Mouse (Mus musculus) frontal cortex, postnatal 14 days (tissue): ENCODE results near the gene Ganab.
"Not testable (repeated sequence)": the region's sequence is repeated elsewhere in the genome, so short reads cannot be mapped to it uniquely, and the experiment has no call there.

Experiments
- DNase-seq, 2 experiments: peaks; one replicate each; pipeline ENCODE4 v3.0.0; 2022; ENCODE audit warnings: low spot score in 2 of 2

Ganab gene

DNA sequence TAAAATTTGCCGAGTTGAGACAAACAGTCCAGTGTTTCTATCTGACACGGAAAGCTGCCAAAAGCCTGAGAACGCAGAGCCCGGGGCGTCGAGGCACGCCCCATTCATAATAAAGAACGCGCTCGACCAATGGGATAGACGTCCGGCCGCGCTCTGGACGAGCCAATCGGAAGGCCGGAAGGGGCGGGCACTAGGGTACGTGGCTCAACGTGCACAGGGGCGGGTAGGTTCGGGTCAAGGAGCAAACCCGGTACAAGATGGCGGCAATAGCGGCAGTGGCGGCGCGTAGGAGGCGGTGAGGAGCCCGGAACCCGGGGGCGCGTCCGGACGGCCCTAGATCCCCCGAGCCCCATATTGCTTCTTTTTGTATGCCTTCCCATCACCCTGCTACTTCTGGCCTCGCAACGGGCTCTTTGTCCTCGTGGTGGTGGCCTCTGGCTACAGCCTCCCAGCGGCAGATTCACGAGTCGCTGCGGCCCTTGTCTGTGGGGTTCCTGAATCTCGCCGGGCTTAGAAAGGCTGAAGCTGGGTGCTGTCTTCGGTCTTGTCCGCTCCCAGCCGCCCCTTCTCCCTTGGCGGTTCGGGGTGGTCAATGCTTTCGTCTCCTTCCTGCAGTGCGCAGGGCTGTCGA, at the start of gene Ganab:
Gene Ganab (plus strand): TSS at position 207 of the 631 bp plus-strand sequence.
- peak; percentile 91 to 95 for DNase-seq

DNA sequence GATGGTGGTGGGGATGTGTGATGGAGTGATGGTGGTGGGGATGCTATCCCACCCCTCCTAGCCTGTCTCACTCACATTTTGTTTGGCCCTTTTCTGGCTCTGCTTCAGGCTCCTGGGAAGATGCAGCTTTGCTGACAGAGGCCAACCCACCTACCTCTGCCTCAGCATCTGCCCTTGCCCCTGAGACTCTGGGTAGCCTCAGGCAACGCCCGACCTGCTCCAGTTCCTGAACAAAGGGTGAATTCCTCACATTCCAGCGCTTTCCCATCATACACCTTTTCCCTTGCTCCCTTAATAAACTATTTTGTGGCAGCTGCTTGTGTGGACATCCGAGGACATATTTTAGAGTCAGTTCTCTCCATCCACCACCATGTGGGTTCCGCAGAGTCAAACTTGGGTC, 49.5 kb upstream of the Ganab start:
- DNase-seq = no peak

DNA sequence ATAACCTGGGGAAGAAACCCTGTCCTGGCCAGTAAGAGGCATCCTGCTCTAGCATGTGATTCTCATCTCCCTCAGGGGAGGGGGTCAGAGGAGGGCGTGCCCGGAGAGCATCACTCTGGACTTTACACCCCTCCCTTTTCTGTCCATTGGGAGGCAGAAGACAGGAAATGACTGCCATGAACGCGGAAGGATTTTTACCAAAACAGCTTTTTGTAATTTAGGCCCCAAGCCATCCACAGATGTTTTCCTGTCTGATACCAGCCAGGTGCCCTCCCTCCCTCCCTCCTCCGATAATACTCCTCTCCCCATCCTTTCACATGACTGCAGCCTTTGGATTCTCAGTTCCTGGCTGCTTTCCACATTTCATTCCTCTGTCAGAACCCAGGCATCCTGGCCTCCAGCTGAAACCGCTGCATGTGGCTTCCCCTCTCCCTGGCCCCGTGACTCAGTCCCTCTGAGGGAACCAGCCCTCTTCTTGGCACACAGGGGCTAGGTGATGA, 47.4 kb upstream of the Ganab start, which contains the start of gene Lrrn4cl:
Gene Lrrn4cl (plus strand): TSS at position 367 of the 500 bp plus-strand sequence.
- no peak for DNase-seq

DNA sequence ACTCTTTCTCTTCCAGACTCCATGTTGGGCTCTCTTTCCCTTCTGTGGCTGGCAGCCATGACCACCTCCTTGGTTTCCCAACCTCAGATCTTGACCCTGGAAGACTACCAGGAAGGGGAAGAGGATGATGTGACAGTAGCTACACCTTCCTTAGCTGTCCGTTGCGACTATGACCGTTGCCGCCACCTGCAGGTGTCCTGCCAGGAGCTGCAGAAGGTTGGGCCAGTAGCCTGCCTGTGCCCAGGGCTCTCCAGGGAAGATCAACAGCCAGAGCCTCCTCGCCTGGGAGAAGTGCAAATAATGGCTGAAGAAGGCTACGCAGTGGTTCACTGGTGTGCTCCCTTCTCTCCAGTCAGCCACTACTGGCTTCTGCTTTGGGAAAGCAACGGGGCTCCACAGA, 46.2 kb upstream of the Ganab start:
- no peak for DNase-seq

DNA sequence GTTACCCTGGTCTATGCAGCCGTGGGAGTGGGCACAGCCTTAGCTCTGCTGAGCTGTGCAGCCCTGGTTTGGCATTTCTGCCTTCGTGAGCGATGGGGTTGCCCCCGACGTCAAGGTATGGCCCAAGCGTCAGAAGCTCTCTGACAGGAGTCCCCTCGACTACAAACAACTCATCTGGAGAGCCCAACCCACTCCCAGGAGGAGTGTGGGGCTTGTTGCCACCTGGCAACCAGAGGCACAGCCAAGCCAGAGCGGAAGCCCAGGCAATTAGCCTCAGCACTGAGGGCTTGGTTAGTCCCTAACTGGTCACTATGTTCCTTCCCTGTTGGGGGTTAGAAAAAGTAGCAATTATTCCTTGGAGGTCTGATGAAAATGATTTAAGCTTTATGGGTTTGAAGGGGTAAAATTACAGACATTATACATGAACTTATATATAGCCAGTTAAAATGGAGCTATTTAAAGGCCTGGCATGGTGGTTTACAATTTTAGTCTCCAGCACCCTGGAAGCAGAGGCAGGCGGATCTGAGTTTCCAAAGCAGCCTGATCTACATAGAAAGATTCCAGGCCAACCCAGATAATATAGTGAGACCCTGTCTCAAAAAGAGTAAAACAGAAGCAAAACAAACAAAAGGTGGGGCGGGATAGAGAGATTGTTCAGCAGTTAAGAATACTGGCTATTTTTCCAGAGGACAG, 45.5 kb upstream of the Ganab start:
- no peak for DNase-seq

DNA sequence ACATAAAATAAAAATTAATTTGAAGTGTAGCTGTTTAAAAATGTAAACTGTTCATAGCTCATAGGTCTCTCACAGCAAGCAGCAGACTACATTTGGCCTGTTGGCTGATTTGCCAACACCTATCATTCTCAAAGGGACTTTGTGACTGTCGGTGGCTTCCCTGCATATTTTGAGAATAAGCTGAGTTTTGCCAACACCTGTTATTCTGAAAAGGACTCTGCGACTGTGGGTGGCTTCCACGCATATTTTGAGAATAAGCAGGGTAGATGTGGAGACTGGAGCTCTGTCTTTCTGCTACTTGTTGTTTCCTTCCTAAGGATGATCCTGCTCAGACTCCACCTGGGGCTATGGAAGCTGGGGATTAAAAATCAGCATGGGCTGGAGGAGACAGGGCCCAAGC, 44.8 kb upstream of the Ganab start:
- no peak for DNase-seq

DNA sequence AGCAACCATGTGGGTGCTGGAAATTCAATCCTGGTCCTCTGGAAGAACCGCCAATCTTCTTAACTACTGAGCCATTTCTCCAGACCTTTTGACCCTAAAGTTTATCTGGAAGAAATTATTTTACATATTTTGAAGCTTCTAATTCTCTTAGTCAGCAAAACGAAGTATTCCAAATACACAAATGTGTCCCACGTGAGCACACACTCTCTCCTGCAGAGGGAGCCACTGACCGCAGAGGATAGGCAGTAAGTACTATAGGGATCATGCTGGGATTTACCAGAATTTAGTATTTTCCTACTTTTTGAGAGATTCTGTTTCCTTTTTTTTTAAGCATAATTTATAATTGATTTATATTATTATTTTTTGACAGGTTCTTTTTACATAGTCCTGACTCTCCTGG, 40.2 kb upstream of the Ganab start:
- DNase-seq = no peak

DNA sequence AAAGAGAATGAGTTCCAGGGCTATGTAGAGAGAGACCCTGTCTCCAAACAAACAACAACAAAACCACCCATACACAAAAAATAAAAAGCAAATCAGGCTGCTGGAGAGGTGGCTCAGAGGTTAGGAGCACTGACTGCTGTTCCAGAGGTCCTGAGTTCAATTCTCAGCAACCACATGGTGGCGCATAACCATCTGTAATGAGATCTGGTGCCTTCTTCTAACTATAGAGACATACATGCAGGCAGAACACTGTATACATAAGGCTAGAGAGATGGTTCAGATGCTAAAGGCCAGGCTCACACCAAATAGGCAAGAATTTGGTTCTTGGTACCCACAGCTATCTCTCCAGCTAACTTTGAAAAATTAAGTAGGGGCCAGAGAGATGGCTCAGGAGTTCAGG, 38.9 kb upstream of the Ganab start:
- no peak for DNase-seq

DNA sequence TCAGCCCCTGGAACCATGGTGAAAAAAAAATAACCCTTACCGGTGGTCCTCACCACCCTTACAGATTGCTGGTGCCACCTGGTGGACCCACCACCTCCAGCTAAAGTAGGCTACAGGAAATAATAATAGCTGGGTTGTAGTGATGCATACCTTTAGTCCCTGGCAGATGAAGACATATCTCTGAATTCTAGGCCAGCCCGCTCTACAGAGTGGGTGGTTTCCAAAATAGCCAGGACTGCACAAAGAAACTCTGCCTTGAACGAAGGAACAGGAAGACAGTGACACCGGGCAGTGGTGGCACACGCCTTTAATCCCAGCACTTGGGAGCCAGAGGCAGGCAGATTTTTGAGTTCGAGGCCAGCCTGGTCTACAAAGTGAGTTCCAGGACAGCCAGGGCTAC, 33.6 kb upstream of the Ganab start:
- DNase-seq = no peak

DNA sequence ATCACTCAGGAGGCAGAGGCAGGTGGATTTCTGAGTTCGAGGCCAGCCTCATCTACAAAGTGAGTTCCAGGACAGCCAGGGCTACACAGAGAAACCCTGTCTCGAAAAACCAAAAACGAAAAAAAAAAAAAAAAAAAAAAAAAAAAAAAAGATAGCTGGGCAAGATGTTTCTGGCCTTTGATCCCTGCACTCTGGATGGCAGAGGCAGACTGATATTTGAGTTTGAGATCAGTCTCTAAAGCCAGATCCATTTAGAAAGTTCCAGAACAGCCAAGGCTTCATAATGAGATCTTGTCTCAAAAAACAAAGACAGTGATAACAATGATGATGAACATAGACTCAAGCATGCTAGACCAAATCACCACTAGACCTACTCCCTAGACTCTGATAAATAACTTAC, 27.5 kb upstream of the Ganab start:
- DNase-seq = not testable (repeated sequence)

DNA sequence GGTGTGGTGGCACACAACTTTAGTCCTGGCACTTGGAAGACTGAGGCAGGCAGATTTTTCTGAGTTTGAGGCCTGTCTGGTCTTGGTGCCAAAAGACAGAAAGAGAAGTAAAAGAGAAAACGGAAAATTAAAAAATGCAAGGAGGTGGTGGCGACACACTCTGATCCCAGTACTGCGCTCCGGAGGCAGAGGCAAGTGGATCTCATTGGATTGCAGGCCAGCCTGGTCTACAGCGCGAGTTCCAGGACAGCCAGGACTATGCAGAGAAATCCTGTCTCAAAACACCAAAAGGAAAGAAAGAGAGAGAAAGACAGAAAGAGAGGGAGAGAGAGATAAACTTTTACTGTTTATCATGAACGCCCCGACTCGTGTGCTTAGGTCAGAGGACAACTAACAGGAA, 27.0 kb upstream of the Ganab start:
- no peak for DNase-seq

DNA sequence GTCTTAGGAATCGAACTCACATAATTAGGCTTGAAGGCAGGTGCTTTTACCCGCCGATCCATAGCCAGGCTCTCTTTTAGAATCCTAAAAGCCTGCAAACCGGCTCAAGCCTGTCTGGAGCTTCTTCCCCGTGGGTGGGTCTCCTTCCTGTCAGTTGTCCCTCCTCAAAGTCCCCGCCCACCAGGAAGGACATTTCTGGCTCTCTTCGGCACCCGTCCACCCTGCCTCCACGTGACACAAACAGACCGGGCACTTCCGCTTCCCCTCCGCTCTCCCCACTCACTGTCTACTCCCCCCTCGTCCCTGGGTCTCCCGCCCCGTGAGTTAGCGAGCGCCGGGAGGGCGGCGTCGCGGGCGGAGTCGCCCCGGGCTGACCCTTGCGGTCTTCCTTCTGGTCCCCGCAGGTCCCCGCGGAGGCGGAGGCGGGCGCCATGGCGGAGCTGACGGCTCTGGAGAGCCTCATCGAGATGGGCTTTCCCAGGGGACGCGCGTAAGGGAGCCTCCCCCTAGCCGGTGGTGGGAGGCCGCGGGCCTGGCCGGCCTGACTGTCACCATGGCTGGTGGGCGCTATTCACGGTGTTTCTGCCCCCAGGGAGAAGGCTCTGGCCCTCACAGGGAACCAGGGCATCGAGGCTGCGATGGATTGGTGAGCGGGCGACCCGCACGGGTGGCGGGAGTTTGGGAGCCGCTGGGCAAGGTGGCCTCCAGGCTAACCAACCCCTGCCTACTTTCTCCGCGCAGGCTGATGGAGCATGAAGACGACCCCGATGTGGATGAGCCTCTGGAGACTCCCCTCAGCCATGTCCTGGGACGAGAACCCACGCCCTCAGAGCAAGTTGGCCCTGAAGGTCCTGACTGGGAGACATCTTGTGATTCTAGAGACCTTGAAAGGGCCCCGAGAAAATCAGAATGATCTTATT, 26.3 kb upstream of the Ganab start, which contains the start of gene Ubxn1:
Gene Ubxn1 (plus strand): TSS at position 230 of the 920 bp plus-strand sequence.
- peak; percentile 97 to 98 for DNase-seq

DNA sequence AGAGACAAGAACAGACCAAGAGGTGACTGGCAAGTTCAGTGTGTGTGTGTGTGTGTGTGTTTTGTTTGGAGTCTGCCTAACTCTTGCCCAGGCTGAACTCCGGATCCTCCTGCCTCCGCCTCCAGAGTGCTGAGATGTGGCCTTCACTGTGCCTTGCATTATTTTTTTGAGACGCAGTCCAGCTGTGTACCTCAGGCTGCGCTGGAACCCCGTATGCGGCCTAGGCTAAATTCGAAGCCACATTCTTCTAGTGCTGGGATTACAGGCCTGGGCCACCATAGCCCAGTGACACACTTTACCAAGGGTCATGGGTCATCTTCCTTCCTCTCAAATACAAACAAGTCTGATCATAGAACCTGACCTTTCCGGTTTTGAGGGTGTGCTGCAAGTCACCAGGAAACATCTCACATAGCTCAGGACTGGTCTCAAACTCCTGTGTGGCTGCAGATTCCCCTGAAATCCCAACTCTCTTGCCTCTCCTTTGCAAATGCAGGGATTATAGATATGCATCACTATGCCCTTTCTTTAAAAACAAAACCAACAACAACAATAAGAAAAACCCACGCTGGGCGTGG, 25.5 kb upstream of the Ganab start:
- no peak for DNase-seq

DNA sequence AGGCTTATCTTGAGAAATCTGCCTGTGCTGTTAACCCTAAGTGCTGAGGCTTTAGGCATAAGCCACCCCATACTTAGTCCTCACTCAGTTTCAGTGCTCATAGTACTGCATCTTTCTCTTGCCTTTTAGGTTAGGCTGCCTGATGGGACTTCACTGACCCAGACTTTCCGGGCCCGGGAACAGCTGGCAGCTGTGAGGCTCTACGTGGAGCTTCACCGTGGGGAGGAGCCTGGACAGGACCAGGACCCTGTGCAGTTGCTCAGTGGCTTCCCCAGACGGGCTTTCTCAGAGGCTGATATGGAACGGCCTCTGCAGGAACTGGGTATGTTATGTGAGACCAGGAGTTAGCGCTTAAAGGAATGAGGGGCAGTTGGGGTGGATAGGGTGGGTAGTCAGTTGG, 22.8 kb upstream of the Ganab start:
- DNase-seq = no peak

DNA sequence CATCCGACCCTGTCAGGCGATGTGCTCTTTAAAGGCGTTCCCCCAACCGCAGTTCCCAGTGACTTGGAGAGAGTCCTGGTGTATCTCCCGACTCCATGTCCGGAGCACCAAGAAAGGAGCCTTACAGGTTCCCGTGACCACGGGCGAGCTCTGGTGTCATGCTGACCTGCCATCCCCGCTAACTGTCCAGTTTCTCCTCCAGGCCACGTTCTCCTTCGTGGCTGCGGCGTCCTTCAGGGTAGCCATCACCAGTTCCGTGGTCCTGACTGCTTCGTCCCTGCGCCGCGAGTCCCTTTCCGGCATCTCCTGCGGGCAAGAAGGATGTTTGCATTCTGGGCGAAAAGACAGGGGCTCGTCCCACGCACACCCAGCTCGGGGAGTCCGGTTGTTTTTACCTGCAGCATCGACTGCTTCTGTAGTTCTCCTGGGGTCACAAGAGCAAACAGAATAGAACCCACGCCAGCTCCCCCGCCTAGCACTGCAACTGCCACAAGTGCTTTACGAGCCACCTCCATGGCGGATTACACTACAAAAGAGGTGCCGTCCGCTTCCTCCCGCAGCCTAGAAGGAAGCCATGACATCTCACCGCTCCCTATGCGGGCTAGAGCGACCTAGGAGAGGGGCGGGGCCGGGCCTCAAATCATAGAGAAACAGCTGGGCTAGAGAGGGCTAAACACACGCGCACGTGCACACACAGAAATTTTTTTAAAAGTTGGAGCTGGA, 17.4 kb upstream of the Ganab start, which contains the start of gene Uqcc3:
Gene Uqcc3 (minus strand): TSS at position 613 of the 723 bp plus-strand sequence.
- peak; percentile 80 to 85 for DNase-seq

DNA sequence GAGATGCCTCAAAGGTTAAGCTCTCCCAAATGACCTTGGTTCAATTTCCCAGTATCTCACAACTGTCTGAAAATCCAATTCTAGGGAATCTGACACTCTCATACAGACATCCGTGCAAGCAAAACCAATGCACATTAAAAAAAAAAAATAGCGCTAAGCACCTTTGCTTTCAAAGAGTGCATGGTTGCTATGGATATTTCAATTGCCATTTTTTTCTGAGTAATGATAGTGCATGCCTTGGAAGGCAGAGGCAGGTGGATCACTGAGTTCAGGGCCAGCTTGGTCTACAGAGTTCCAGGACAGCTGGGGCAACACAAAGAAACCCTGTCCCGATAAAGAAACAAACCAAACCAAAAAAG, 16.9 kb upstream of the Ganab start:
- no peak for DNase-seq

DNA sequence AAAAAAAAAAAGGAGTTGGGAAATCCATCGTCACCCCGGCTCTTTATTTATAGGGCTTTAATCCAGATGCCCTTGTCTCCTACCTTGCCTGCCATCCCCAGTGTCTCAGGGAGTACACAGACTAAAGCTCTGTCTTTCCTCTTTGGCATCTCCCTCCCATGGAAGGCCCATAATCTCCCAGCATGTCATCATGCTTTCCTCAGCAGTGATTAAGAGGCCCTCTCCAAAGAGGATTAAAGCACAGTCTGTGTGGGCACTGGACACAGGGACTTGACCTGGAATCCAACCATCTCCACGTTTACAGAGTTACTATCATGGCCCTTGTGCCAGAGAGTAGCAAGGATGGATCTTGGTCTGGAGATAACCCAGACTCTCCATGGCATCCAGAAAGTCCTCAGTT, 14.3 kb upstream of the Ganab start, which contains the start of the genes Lbhd1 and Gm49403:
Gene Lbhd1 (plus strand): TSS at position 117 of the 400 bp plus-strand sequence.
Gene Gm49403 (plus strand): TSS at position 315 of the 400 bp plus-strand sequence.
- no peak for DNase-seq

DNA sequence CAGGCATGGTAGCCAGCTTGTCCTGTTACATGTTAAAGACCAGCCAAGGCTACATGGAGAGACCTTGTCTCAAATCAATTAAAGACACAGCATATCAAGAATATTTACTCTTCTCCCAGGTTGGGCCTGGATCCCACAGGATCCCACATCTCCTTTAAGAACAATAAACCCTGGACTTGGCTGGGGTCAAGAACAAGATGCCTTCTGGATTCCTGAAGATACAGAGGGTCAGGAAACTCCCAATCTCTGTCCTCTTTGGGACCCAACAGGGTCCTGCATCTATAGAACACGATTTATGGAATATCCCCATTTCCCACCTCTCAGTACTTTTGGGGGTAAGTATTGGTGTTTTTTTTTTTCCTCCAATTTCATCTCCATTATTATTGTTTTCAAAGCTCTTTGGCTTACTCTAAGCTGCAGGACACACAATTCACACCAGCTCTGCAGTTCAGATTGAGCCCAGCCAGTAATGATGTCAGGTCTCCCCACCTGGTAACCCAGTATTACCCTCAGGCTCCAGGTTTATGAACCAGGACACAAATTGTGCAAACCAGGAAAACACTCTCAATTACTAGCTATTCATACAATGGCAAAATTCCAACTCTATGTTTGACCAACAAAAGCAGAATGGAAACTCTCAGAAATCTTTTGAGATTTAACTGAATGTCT, 10.8 kb upstream of the Ganab start:
- DNase-seq = no peak

DNA sequence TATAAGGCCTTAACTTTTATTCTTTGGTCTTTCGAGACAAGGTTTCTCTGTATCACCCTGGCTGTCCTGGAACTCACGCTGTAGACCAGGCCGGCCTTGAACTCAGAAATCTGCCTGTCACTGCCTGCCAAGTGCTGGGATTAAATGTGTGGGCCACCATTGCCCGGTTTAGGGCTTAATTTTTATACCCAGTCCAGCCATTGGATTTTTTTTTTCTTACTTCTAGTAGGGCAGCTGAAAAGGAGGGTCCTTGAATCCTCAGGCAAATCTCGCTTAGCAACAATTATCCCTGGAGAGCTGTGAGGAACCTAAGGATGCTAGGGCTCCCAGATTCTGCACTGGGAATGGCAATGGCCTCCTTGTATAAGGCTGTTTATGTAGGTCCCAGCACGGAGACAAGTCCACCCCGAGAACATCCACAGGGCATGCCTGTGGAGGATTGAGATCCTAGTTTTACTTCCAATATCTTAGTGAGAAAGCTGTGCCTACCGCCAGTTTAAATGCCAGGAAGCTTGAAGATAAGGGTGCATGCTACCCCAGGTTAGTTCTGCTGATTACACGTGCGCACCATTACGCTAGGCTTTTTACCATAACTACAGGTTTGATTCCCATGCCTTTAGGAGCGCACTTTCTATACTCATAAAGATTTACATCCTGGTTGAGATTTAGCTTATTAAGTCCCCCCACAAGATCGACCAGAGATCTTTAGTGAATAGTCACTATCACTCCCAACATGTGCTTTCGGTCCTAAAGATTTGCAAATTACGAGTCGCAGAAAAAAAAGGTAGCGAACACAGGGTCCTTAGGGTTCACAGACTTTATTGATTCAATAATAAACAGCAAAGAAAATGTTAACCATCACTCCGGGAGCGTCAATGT, 10.0 kb upstream of the Ganab start:
- no peak for DNase-seq
